Mouse (Mus musculus) midbrain, embryonic 11.5 days (tissue): ENCODE measurements around the gene Cyp4f14. TPM values are rescaled to one million over a fixed set of nuclear protein-coding genes. Genes with fewer than 3 reads are reported as not detected.

Experiments used
- ATAC-seq: fragments of 200-750 bp; cut with Nextera tagmentation; 2 replicates; pipeline ENCODE4 v1.8.0; 2017; ENCODE audit warnings: moderate TSS enrichment, moderate library complexity; ENCODE audit not compliant: low FRiP score
- DNase-seq: peaks from one replicate; pipeline ENCODE4 v3.0.0; 2015; ENCODE audit warnings: low spot score; ENCODE audit errors: missing footprints
- H3K27ac ChIP-seq: fragments of 300-500 bp; sonication (generic); 2 replicates; pipeline ENCODE4 v1.5.1; 2014; ENCODE audit warnings: low read depth, low read length
- H3K27me3 ChIP-seq: fragments of 300-500 bp; sonication (generic); 2 replicates; pipeline ENCODE4 v1.6.1; 2014; ENCODE audit warnings: mild to moderate bottlenecking, low read length, moderate library complexity, mixed read lengths; ENCODE audit not compliant: control insufficient read depth, insufficient read depth
- H3K36me3 ChIP-seq: fragments of 300-500 bp; sonication (generic); 2 replicates; pipeline ENCODE4 v1.6.1; 2014; ENCODE audit warnings: mild to moderate bottlenecking, low read length, moderate library complexity, mixed read lengths; ENCODE audit not compliant: control insufficient read depth, insufficient read depth
- H3K4me1 ChIP-seq: fragments of 300-500 bp; sonication (generic); 2 replicates; pipeline ENCODE4 v1.6.1; 2014; ENCODE audit warnings: low read length; ENCODE audit not compliant: control insufficient read depth, insufficient read depth
- H3K4me2 ChIP-seq: fragments of 300-500 bp; sonication (generic); 2 replicates; pipeline ENCODE4 v1.6.1; 2014; ENCODE audit warnings: mild to moderate bottlenecking, moderate library complexity
- H3K4me3 ChIP-seq: fragments of 300-500 bp; sonication (generic); 2 replicates; pipeline ENCODE4 v1.5.1; 2014; ENCODE audit warnings: low read depth, low read length
- H3K9ac ChIP-seq: fragments of 300-500 bp; sonication (generic); 2 replicates; pipeline ENCODE4 v1.6.1; 2014; ENCODE audit warnings: low read length
- H3K9me3 ChIP-seq: fragments of 300-500 bp; sonication (generic); 2 replicates; pipeline ENCODE4 v1.6.1; 2016; ENCODE audit warnings: low read length; ENCODE audit not compliant: control insufficient read depth
- WGBS: fragments of 180-500 bp; shearing (Covaris S2); extraction: QIAGEN DNeasy Blood & Tissue Kit; methylation state at CpG from one replicate; pipeline ENCODE4 v1.1.7; 2014; 5-methylcytosine and 5-hydroxymethylcytosine counted together
- polyA plus RNA-seq: library from polyadenylated mRNA; unstranded; fragments of >200 nt; fragmentation: Nextera tagmentation; extraction: Ambion mirVana; gene quantifications from 2 replicates; pipeline ENCODE4 v1.2.1, GENCODE M21; 2014

The Cyp4f14 gene
- polyA plus RNA-seq, 1 experiment from 2014 or later = not detected

DNA sequence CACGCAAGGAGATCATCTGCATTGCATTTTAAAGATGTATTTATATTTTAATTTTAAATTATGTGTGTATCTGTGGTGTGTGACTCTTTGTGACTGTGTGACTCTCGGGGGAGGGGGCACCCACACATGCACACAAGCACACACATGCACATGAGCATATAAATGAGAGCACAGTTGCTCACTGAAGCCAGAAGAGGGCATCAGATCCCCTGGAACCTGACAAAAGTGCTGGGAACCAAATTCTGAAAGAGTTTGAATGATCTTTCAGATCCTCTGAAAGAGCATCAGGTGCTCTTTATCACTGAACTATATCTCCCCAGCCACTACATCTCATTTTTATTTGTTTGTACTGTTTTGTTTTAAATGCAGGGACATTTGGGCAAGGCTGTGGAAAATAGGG, 12.7 kb downstream of the Cyp4f14 start:
- no peak overlapping the region for H3K27ac ChIP-seq
- H3K27me3 ChIP-seq = no peaks in the 10 kb centered on the region
- H3K4me3 ChIP-seq = no peak overlapping the region
- H3K9me3 ChIP-seq = no peaks in the 10 kb centered on the region
- WGBS = 73% methylated on average over 2 of the region's 2 CpGs
- H3K36me3 ChIP-seq = no peaks in the 10 kb centered on the region
- no peak overlapping the region for H3K9ac ChIP-seq
- no peaks in the 10 kb centered on the region for H3K4me1 ChIP-seq
- ATAC-seq (no peak), DNase-seq (no peak)
- no peak overlapping the region for H3K4me2 ChIP-seq

DNA sequence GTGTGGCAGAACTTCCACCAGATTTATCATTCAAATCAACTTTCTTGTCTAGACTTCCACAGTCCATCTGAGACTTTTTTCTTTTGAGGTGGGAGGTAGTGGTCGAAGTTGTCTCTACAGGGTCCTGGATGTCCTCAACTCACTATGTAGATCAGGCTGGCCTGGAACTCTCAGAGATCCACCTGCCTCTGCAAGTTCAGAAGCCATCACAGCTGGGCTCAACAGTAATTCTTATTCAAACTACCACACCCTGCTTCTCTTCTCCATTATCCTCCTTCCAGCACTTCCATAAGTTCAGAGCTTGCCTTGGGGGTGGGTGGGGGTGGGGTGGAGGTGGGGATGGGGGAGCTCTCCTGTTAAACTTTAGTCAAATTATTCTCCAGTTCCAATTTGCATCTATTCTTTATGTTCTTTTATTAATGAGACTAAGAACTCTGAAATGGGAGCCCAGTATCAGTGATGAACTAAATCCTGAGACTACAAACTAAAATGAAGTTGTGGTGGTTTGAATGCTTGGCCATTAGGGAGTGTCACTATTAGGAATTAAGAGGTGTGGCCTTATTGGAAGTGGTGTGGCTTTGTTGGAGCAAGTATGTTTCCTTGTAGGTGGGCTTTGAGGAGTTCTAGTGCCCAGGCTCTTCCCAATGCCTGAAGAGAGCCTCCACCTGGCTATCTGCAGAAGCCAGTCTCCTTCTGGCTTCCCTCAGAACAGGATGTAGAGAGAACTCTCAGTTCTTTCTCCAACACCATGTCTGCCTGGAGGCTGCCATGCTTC, 15.2 kb downstream of the Cyp4f14 start:
- no peak overlapping the region for H3K4me3 ChIP-seq
- no peaks in the 10 kb centered on the region for H3K27me3 ChIP-seq
- no peaks in the 10 kb centered on the region for H3K36me3 ChIP-seq
- 76% methylated on average over 1 of the region's 1 CpGs for WGBS
- ATAC-seq (no peak), DNase-seq (no peak)
- no peaks in the 10 kb centered on the region for H3K4me1 ChIP-seq
- no peak overlapping the region for H3K4me2 ChIP-seq
- no peaks in the 10 kb centered on the region for H3K9me3 ChIP-seq
- no peak overlapping the region for H3K27ac ChIP-seq
- H3K9ac ChIP-seq = no peak overlapping the region

GRCm38 (mm10) chr17:32895421-32895820, 21.7 kb downstream of the Cyp4f14 start:
- Histone ChIP-seq H3K9ac (no peak overlapping the region), H3K36me3 (no peaks in the 10 kb centered on the region), H3K4me3 (no peak overlapping the region), H3K4me1 (peaks cover 4% of the 10 kb centered on the region), H3K9me3 (no peaks in the 10 kb centered on the region), H3K27me3 (no peaks in the 10 kb centered on the region), H3K27ac (no peak overlapping the region), H3K4me2 (no peak overlapping the region)
- ATAC-seq (no peak), DNase-seq (no peak)
- WGBS = 94% methylated on average over 4 of the region's 4 CpGs

DNA sequence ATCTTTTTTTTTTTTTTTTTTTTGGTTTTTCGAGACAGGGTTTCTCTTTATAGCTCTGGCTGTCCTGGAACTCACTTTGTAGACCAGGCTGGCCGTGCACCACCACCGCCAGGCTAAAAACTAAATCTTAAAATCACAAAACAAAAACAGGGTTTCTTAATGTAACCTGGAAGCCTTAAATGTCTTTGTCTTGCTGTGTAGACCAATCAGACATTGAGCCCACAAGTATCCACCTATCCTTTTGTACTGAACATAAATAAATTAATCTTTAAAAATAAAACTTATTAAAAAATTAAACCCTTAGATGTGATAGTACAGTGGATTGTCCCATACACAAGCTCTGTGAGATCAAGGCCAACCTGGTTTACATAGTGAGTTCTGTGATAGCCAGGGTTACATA, 23.2 kb downstream of the Cyp4f14 start:
- no peak overlapping the region for H3K9ac ChIP-seq
- DNase-seq (no peak), ATAC-seq (no peak)
- peaks cover 7% of the 10 kb centered on the region for H3K4me1 ChIP-seq
- H3K27me3 ChIP-seq = no peaks in the 10 kb centered on the region
- WGBS = 79% methylated on average over 3 of the region's 3 CpGs
- H3K27ac ChIP-seq = no peak overlapping the region
- no peaks in the 10 kb centered on the region for H3K36me3 ChIP-seq
- no peak overlapping the region for H3K4me3 ChIP-seq
- no peaks in the 10 kb centered on the region for H3K9me3 ChIP-seq
- H3K4me2 ChIP-seq = no peak overlapping the region

- no peaks in the 10 kb centered on the region for H3K27me3 ChIP-seq
- DNase-seq = peak; percentile 99
- no peaks in the 10 kb centered on the region for H3K9me3 ChIP-seq
- no peaks in the 10 kb centered on the region for H3K36me3 ChIP-seq
- peak within 1 kb of the TSS; percentile 59 for H3K4me3 ChIP-seq
- peak within 1 kb of the TSS; percentile 83 for H3K9ac ChIP-seq
- peaks cover 7% of the 10 kb centered on the region for H3K4me1 ChIP-seq
- WGBS = 11% methylated on average over 33 of the region's 33 CpGs
- H3K4me2 ChIP-seq = peak within 1 kb of the TSS; percentile 63
- peak within 1 kb of the TSS; percentile 78 for H3K27ac ChIP-seq
- peak; percentile 99 for ATAC-seq
Measured at GRCm38 (mm10) chr17:32891239-32892180, 25.6 kb downstream of the Cyp4f14 start, which contains the start of gene Zfp870. Zfp870 (minus strand) TSS chr17:32891642.

DNA sequence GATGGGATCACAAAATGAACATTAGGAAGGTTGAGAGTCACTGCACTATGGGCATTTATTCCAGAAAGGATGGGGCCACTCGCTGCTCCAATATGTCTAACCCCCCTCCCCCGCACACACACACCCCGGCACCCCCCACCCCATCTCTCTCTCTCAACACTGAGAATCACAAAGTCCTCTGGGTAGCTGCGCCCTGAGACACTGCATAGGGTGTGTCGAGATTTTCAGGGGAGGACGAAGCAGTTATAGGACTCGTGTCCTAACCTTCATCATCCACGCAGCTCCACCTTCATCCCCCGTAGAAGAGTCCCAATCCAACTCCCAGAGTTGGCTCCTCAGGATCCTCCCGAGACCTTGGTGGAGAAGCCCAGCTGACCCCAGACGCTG, 26.3 kb downstream of the Cyp4f14 start:
- H3K27me3 ChIP-seq = no peaks in the 10 kb centered on the region
- H3K27ac ChIP-seq = peak overlapping the region; percentile 78
- H3K9ac ChIP-seq = peak overlapping the region; percentile 83
- peak overlapping the region; percentile 59 for H3K4me3 ChIP-seq
- no peaks in the 10 kb centered on the region for H3K36me3 ChIP-seq
- 5% methylated on average over 11 of the region's 11 CpGs for WGBS
- H3K4me1 ChIP-seq = peaks cover 7% of the 10 kb centered on the region
- peak overlapping the region; percentile 63 for H3K4me2 ChIP-seq
- no peak; the same call in 1 of the 2 replicates for ATAC-seq
- DNase-seq = no peak
- no peaks in the 10 kb centered on the region for H3K9me3 ChIP-seq

- ATAC-seq = no peak
- WGBS = 97% methylated on average over 6 of the region's 6 CpGs
- peaks cover 3% of the 10 kb centered on the region; the same call in 1 of the 2 replicates for H3K36me3 ChIP-seq
- H3K4me2 ChIP-seq = no peak overlapping the region
- no peak for DNase-seq
- peaks cover 7% of the 10 kb centered on the region for H3K4me1 ChIP-seq
- no peaks in the 10 kb centered on the region for H3K9me3 ChIP-seq
- no peak overlapping the region for H3K9ac ChIP-seq
- no peak overlapping the region for H3K4me3 ChIP-seq
- H3K27me3 ChIP-seq = no peaks in the 10 kb centered on the region
- H3K27ac ChIP-seq = no peak overlapping the region
Measured at GRCm38 (mm10) chr17:32889611-32890010, 27.5 kb downstream of the Cyp4f14 start.

GRCm38 (mm10) chr17:32880320-32881218, 36.6 kb downstream of the Cyp4f14 start:
- no peaks in the 10 kb centered on the region for H3K9me3 ChIP-seq
- H3K27ac ChIP-seq = no peak overlapping the region
- H3K4me3 ChIP-seq = no peak overlapping the region
- WGBS = 92% methylated on average over 14 of the region's 14 CpGs
- ATAC-seq (no peak), DNase-seq (no peak)
- no peaks in the 10 kb centered on the region for H3K27me3 ChIP-seq
- H3K9ac ChIP-seq = no peak overlapping the region
- H3K36me3 ChIP-seq = peaks cover 9% of the 10 kb centered on the region; the same call in 1 of the 2 replicates
- H3K4me1 ChIP-seq = no peaks in the 10 kb centered on the region
- no peak overlapping the region for H3K4me2 ChIP-seq
